Mouse (Mus musculus) liver, embryonic 14.5 days (tissue): ENCODE measurements around the gene Cd83. TPM values are rescaled to one million over a fixed set of nuclear protein-coding genes. Genes with fewer than 3 reads are reported as not detected.

ENCODE experiments used
- ATAC-seq: fragments of 200-750 bp; cut with Nextera tagmentation; 2 replicates; pipeline ENCODE4 v1.8.0; 2017; ENCODE audit warnings: moderate number of reproducible peaks, mild to moderate bottlenecking, moderate library complexity; ENCODE audit not compliant: insufficient read depth
- DNase-seq, 3 experiments: peaks; one replicate each; pipeline ENCODE4 v3.0.0-alpha.2; 2012 to 2013; ENCODE audit warnings: low read depth in 3 of 3, low spot score in 3 of 3
- H3K27ac ChIP-seq: fragments of 300-500 bp; sonication (generic); 2 replicates; pipeline ENCODE4 v1.5.1; 2014; ENCODE audit warnings: moderate library complexity, mild to moderate bottlenecking, control low read depth, inconsistent platforms
- H3K27me3 ChIP-seq: fragments of 300-500 bp; sonication (generic); 2 replicates; pipeline ENCODE4 v1.6.1; 2014; ENCODE audit warnings: mild to moderate bottlenecking, low read length, moderate library complexity; ENCODE audit not compliant: control insufficient read depth, insufficient read depth
- H3K36me3 ChIP-seq: fragments of 300-500 bp; sonication (generic); replicated peaks from 2 replicates; pipeline ENCODE4 v1.6.1; 2014; ENCODE audit warnings: low read depth; ENCODE audit not compliant: control insufficient read depth, insufficient read depth
- H3K4me1 ChIP-seq, 2 experiments: fragments of 200-500 bp in 1 of 2; fragments of 300-500 bp in 1 of 2; sonication (generic) in 1 of 2; replicated peaks; 2 replicates each; pipeline ENCODE4 v1.6.1; 2012 to 2014; ENCODE audit warnings: antibody characterized with exemption in 1 of 2, inconsistent platforms in 1 of 2, low read length in 1 of 2; ENCODE audit not compliant: control insufficient read depth in 2 of 2, insufficient read depth in 2 of 2
- H3K4me2 ChIP-seq: fragments of 300-500 bp; sonication (generic); 2 replicates; pipeline ENCODE4 v1.6.1; 2014; ENCODE audit warnings: low read depth, mild to moderate bottlenecking, control low read depth, moderate library complexity
- H3K4me3 ChIP-seq, 2 experiments: fragments of 200-500 bp in 1 of 2; fragments of 300-500 bp in 1 of 2; sonication (generic) in 1 of 2; 2 replicates each; pipeline ENCODE4 v1.5.1; 2012 to 2014; ENCODE audit warnings: low read depth in 2 of 2, low read length in 2 of 2, mild to moderate bottlenecking in 2 of 2, control low read depth in 1 of 2, inconsistent platforms in 1 of 2, moderate library complexity in 1 of 2; ENCODE audit not compliant: insufficient read depth in 1 of 2
- H3K9ac ChIP-seq: fragments of 300-500 bp; sonication (generic); replicated peaks from 2 replicates; pipeline ENCODE4 v1.6.1; 2014; ENCODE audit warnings: mild to moderate bottlenecking, control low read depth, moderate library complexity
- H3K9me3 ChIP-seq: fragments of 300-500 bp; sonication (generic); 2 replicates; pipeline ENCODE4 v1.6.1; 2016; ENCODE audit warnings: low read length, mixed read lengths; ENCODE audit not compliant: control insufficient read depth
- CTCF ChIP-seq: IDR thresholded peaks from 2 replicates; pipeline ENCODE4 v1.5.1; 2016; ENCODE audit warnings: antibody characterized with exemption, low read depth, control low read depth
- EP300 ChIP-seq: IDR thresholded peaks from 2 replicates; pipeline ENCODE4 v1.6.1; 2016; ENCODE audit warnings: antibody characterized with exemption, low read depth
- WGBS: fragments of 180-500 bp; shearing (Covaris S2); extraction: QIAGEN DNeasy Blood & Tissue Kit; methylation state at CpG from one replicate; pipeline ENCODE4 v1.1.7; 2014; ENCODE audit not compliant: insufficient replicate concordance; 5-methylcytosine and 5-hydroxymethylcytosine counted together
- polyA plus RNA-seq, 2 experiments: library from polyadenylated mRNA; depleted of rRNA in 1 of 2; stranded (reverse) in 1 of 2; unstranded in 1 of 2; fragments of >200 nt; fragmentation: Nextera tagmentation in 1 of 2; extraction: Ambion mirVana in 1 of 2; gene quantifications; 2 replicates each; pipeline versions ENCODE4 v1.2.1 to v1.2.3; 2012 to 2014

The Cd83 gene
- polyA plus RNA-seq, 2 experiments, result 0.37 to 0.67 TPM

DNA sequence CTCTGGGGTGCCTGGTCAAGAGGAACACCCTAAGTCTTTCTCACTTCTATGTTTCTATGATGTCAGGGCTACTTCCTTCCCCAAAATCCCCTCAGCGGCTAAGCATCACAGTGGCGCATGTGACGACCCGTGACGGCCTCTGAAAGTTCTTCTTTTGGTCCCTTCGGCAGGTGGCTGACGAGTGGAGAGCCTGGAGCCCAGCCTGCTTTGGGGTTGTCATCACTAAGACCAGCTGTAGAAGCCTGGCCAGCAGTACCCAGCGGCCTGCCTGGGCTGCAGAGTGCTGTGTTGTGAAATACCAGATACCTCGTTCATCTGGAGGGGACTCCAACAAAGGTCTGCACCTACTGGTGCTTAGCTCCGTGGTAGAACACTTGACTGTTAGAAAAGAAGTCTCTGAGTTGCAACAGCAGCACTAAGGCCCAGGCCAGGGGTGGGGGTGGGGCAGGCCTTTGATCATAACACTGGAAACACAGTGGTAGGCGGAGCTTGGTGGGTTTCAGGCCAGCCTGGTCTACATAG, 19.2 kb upstream of the Cd83 start:
- Histone ChIP-seq H3K4me2 (no peak overlapping the region), H3K4me3 (no peak overlapping the region), H3K4me1 (no peaks in the 10 kb centered on the region), H3K9ac (no peak overlapping the region), H3K27me3 (no peaks in the 10 kb centered on the region), H3K27ac (no peak overlapping the region), H3K9me3 (no peaks in the 10 kb centered on the region), H3K36me3 (no peaks in the 10 kb centered on the region)
- no peak for ATAC-seq
- TF ChIP-seq EP300, result no peak
- no peak for TF ChIP-seq CTCF
- DNase-seq, result no peak
- 21% methylated on average over 11 of the region's 11 CpGs for WGBS

DNA sequence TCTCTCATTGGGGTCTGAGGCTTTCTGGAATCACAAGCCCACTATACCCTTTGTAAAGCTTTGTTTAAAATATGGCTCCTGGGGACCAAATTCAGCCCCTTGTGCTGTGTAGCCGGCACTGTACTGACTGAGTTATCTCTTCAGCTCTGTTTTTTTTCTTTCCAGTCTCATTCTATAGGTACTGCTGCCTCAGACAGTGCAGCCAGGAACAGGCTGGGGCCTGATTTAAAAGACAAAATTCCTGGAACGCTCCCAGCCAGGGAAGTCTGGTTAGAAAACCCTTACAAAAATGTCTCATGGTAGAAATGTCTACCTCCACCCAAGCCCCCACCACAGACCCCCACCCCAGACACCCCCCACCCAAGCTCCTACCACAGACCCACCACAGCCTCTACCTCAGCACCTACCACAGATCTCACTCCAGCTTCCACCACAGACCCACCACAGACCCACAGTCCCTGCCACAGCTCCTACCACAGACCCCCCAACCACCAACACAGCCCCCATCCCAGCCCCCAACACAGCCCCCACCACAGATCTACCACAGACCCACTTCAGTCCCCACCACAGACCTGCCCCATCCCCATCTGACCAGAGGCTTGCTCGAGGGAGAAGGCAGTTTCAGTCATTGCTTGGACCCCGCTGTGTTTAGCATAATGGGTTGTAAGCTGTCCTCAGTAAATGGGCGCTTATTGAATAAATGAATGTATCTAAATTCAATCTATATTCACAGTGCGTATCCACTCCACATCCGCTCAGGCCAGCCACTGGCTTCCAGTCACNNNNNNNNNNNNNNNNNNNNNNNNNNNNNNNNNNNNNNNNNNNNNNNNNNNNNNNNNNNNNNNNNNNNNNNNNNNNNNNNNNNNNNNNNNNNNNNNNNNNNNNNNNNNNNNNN, 17.5 kb upstream of the Cd83 start:
- WGBS, result 58% methylated on average over 7 of the region's 7 CpGs
- Histone ChIP-seq H3K4me3 (no peak overlapping the region), H3K4me2 (no peak overlapping the region), H3K9ac (no peak overlapping the region), H3K9me3 (no peaks in the 10 kb centered on the region), H3K4me1 (no peaks in the 10 kb centered on the region), H3K27ac (no peak overlapping the region), H3K27me3 (no peaks in the 10 kb centered on the region), H3K36me3 (no peaks in the 10 kb centered on the region)
- TF ChIP-seq CTCF (no peak), EP300 (no peak)
- ATAC-seq (no peak), DNase-seq (no peak)

DNA sequence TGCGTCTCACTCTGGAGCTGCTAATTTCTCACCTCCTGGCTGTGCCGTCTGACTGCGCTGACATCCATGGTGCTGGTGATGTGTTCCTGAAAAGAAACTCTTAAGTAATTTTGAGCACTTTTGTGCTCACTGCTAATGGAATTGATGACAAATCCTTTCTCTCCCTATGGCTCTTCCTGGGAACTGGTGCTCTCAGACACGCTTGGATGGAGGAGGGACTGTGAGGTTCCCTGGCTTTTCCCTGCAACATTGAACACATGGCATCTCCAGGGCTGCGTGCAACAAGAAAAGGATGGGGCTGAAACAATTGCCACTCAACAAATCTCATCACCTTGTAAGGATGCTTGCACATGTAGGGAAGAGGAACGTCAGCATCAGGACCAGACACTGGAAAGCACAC, 11.6 kb upstream of the Cd83 start:
- H3K27me3 ChIP-seq, result no peaks in the 10 kb centered on the region
- no peaks in the 10 kb centered on the region for H3K36me3 ChIP-seq
- no peaks in the 10 kb centered on the region for H3K9me3 ChIP-seq
- H3K4me1 ChIP-seq, result no peaks in the 10 kb centered on the region
- 72% methylated on average over 6 of the region's 6 CpGs for WGBS
- H3K4me2 ChIP-seq, result no peak overlapping the region
- H3K9ac ChIP-seq, result no peak overlapping the region
- no peak overlapping the region for H3K4me3 ChIP-seq
- DNase-seq, result no peak
- TF ChIP-seq CTCF, result no peak
- no peak for TF ChIP-seq EP300
- no peak for ATAC-seq
- H3K27ac ChIP-seq, result no peak overlapping the region

DNA sequence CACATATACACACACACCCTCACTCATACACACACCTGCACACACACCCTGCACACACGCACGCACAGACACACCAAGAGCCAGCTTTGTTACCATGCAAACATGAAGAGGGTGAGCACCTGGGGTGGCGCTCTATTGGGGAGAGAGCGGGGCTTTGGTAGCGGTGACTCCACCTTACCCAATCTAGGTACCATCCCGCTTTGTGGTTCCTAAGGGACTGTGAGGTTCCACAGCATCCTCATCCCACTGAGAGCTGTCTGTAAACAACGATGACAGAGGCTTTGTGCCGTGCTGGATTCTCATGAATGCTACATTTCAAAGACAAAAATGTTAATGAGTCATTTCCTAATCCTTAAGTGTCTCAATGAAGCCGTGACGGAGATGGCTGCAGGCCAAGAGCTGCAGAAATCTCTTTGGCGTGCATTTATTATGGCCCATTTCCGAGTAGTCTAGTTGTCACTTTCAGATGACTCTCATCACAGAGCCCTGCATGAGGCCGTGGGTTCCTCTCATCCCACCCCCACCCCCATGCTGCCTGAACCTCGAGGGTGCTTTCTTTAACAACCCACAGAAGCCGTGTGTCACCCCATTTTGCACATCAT, 10.5 kb upstream of the Cd83 start:
- WGBS, result 57% methylated on average over 15 of the region's 15 CpGs
- DNase-seq, result no peak

More for the DNA sequence above, 10.5 kb upstream of the Cd83 start:
- no peaks in the 10 kb centered on the region for H3K9me3 ChIP-seq
- H3K27ac ChIP-seq, result no peak overlapping the region
- TF ChIP-seq CTCF (no peak), EP300 (no peak)
- no peak for ATAC-seq
- H3K27me3 ChIP-seq, result no peaks in the 10 kb centered on the region
- no peak overlapping the region for H3K4me3 ChIP-seq
- no peak overlapping the region for H3K4me2 ChIP-seq
- H3K4me1 ChIP-seq, result no peaks in the 10 kb centered on the region
- H3K36me3 ChIP-seq, result no peaks in the 10 kb centered on the region
- no peak overlapping the region for H3K9ac ChIP-seq
